In the genomic region with DNA sequence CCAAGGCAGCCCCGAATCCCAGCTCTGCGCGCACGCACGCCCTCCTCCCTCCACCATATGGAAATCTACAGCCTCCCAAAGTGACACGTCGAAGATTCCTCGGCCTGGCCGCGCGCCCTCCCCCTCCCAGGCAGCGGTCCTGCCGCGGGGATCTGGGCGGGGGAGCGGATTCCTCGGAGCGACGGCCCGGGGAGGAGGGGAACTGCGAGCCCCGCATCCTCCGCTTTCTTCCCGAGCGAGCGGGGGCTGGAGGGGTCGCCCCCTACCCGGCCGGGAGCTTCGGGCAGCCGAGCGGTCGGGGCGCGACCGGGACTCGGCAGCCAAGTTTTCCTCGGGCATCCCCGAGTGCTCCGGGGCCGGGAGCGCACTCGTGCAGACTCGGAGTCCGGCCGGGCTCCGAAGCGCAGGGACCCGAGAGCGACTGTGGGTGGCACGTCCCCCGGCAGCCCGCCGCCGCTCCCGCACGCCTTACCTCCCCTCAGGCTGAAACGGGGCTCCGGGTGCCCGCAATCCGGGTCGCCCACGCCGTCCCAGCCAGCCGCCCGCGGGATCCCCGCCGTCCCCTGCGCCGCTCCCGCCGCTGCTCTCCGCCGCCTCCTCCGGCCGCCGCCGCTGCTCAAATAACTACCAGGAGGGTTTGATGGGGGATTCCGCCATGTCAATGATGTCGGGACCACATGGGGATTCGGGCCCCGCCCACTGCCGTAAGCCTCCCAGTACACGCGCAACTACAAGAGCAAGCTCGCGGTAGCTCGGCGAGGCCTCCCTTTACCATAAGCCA, we compare ENCODE assay signal across 8 mouse cellular contexts. TPM values are rescaled to one million over a fixed set of nuclear protein-coding genes. Genes with fewer than 3 reads are reported as not detected.
DNase-seq lines count a peak whose midpoint lies in the region; ATAC-seq lines count a peak whose summit lies in the region.

Fndc3b (minus strand) TSS at position 660 of the 781 bp plus-strand sequence.

- no peaks in the 10 kb centered on the region for H3K9me3 ChIP-seq in intestine, embryonic 14.5 days (ENCODE audit: control insufficient read depth, low read length)

- intact Hi-C loops in gastrocnemius, postnatal 36 days (cut with DNase I), result loop anchor here (2.0 to 5.0 kb wide), 2 partner anchors 139 to 152 kb away; no protein-coding TSS in a partner anchor
- intact Hi-C loops in left cerebral cortex, postnatal 14 days (cut with DNase I), result loop anchor here (5.0 kb wide), 3 partner anchors 139 to 244 kb away; no protein-coding TSS in a partner anchor

- peak; percentile 94 to 98 for DNase-seq in adrenal gland, adult (ENCODE audit: inconsistent age in 2 of 2, low spot score in 1 of 2)
- peak; percentile 98 for DNase-seq in embryo, embryonic 10 days (ENCODE audit: low spot score)
- DNase-seq in gastrocnemius, postnatal 36 days, result peak; percentile 90 to 94
- peak; percentile 97 for DNase-seq in intestine, embryonic 14.5 days (ENCODE audit: low spot score)
- peak; percentile 95 to 96 for DNase-seq in left cerebral cortex, postnatal 14 days (ENCODE audit: low spot score in 2 of 2)
- peak; percentile 93 for DNase-seq in right cerebral cortex, postnatal 14 days
- peak; percentile 89 for DNase-seq in urinary bladder, postnatal 25 days (ENCODE audit: low spot score)

- no peaks in the 10 kb centered on the region for H3K36me3 ChIP-seq in intestine, embryonic 14.5 days (ENCODE audit: control insufficient read depth, insufficient read depth, low read length)

- H3K27me3 ChIP-seq in intestine, embryonic 14.5 days (replicated peaks; ENCODE audit: control insufficient read depth, insufficient read depth, low read length), result no peaks in the 10 kb centered on the region

- H3K27ac ChIP-seq in intestine, embryonic 14.5 days (ENCODE audit: low read depth), result peak within 1 kb of the TSS; percentile 98

- ATAC-seq in intestine, embryonic 14.5 days (replicated peaks; ENCODE audit: low FRiP score, low TSS enrichment, low read depth), result peak; percentile 89
- peak; percentile 99 for ATAC-seq in megakaryocyte-erythroid progenitor cell, adult 5-6 weeks (replicated peaks; ENCODE audit: low FRiP score, low TSS enrichment, poor library complexity, severe bottlenecking)

- peak within 1 kb of the TSS; percentile 95 for H3K9ac ChIP-seq in intestine, embryonic 14.5 days (ENCODE audit: low read length)

- WGBS in intestine, embryonic 14.5 days, result under 1% methylated on average over 90 of the region's 90 CpGs

- peaks cover 24% of the 10 kb centered on the region for H3K4me1 ChIP-seq in intestine, embryonic 14.5 days (replicated peaks; ENCODE audit: control insufficient read depth, insufficient read depth, low read length)

- H3K4me2 ChIP-seq in intestine, embryonic 14.5 days (ENCODE audit: low read length), result peak within 1 kb of the TSS; percentile 85

- H3K4me3 ChIP-seq in intestine, embryonic 14.5 days (ENCODE audit: low read depth, low read length), result peak within 1 kb of the TSS; percentile 85

RNA-seq across cellular contexts. Expression of gene Fndc3b, which starts in this region (rescaled TPM):
- total RNA-seq in gastrocnemius, postnatal 36 days (2021), result 10 to 100 TPM; 17.1 to 22.2 TPM
- polyA plus RNA-seq in intestine, embryonic 14.5 days (2014; fragmentation: Nextera tagmentation; extraction: Ambion mirVana), result 23.5 and 26.1 TPM in 2 replicates
- total RNA-seq in left cerebral cortex, postnatal 14 days (2021), result 10 to 100 TPM; 23.2 to 25.2 TPM
- 0.96 and 2.8 TPM in 2 replicates for total RNA-seq in megakaryocyte-erythroid progenitor cell, adult 5-6 weeks (2014; fragmentation: Nextera tagmentation)
- total RNA-seq in megakaryocyte-erythroid progenitor cell, adult 5-6 weeks (2017), result 0.28 and 1.3 TPM in 2 replicates

Comparison
In these comparisons a context has a peak if more than half of its experiments do, and no peak if none do; other contexts are left out.
1. Peak in every context shown above with its lines: DNase-seq, ATAC-seq, H3K4me3 ChIP-seq and H3K27ac ChIP-seq.
2. RNA of gene Fndc3b (total RNA-seq): 23.2 to 25.2 TPM in left cerebral cortex, postnatal 14 days and 17.1 to 22.2 TPM in gastrocnemius, postnatal 36 days; 0.28 to 2.8 TPM in megakaryocyte-erythroid progenitor cell, adult 5-6 weeks; every median in the first group is over 4 times any median in the second.